Mouse (Mus musculus) heart, postnatal 0 days (tissue): Measurements from ENCODE around the gene 4930402H24Rik.

Source experiments
- CTCF ChIP-seq: IDR thresholded peaks from 2 replicates; pipeline ENCODE4 v1.5.1; 2016; ENCODE audit warnings: antibody characterized with exemption, control low read depth, low read depth
- EP300 ChIP-seq: IDR thresholded peaks from 2 replicates; pipeline ENCODE4 v1.6.1; 2016; ENCODE audit warnings: antibody characterized with exemption, low read depth

- no peak for TF ChIP-seq CTCF
- no peak for TF ChIP-seq EP300
These were observed 168.2 kb downstream of the 4930402H24Rik start for GRCm38 (mm10) chr2:130738019-130738418.
